Mouse (Mus musculus): Measurements from ENCODE around the gene H6pd. TPM values are rescaled to one million over a fixed set of nuclear protein-coding genes. Genes with fewer than 3 reads are reported as not detected.
A peak's percentile ranks its signal among the peaks of the same experiment; 100 is the strongest.

H6pd gene
- polyA plus RNA-seq, 1 experiment from 2014 or later: 11.4 TPM

GRCm38 (mm10) chr4:149998786-149999509, 9.9 kb downstream of the H6pd start:
- H3K4me3 ChIP-seq (ENCODE audit: low read length): no peak overlapping the region
- no peak overlapping the region for H3K4me2 ChIP-seq (ENCODE audit: low read depth, low read length)
- 79% methylated on average over 14 of the region's 14 CpGs for WGBS
- H3K9me3 ChIP-seq (replicated peaks; ENCODE audit: control insufficient read depth, low read length): no peaks in the 10 kb centered on the region
- no peak overlapping the region for H3K9ac ChIP-seq (ENCODE audit: low read length)
- no peak for ATAC-seq (replicated peaks; ENCODE audit: extremely low read depth, insufficient read depth, low FRiP score)
- no peaks in the 10 kb centered on the region for H3K27me3 ChIP-seq (ENCODE audit: control insufficient read depth, insufficient read depth, low read length)
- H3K27ac ChIP-seq (ENCODE audit: low read length): no peak overlapping the region
- peaks cover 51% of the 10 kb centered on the region for H3K4me1 ChIP-seq (ENCODE audit: control insufficient read depth, insufficient read depth, low read length)
- H3K36me3 ChIP-seq (ENCODE audit: control insufficient read depth, insufficient read depth): 0 out of 2 replicates have a peak, but pooled peaks cover 2% of the 10 kb centered on the region

- Histone ChIP-seq H3K4me2 (ENCODE audit: low read depth, low read length) (no peak overlapping the region), H3K4me1 (ENCODE audit: control insufficient read depth, insufficient read depth, low read length) (peaks cover 46% of the 10 kb centered on the region), H3K27me3 (ENCODE audit: control insufficient read depth, insufficient read depth, low read length) (no peaks in the 10 kb centered on the region), H3K36me3 (ENCODE audit: control insufficient read depth, insufficient read depth) (0 out of 2 replicates have a peak, but pooled peaks cover 2% of the 10 kb centered on the region), H3K27ac (ENCODE audit: low read length) (no peak overlapping the region), H3K9ac (ENCODE audit: low read length) (no peak overlapping the region), H3K4me3 (ENCODE audit: low read length) (no peak overlapping the region), H3K9me3 (replicated peaks; ENCODE audit: control insufficient read depth, low read length) (no peaks in the 10 kb centered on the region)
- no peak for ATAC-seq (replicated peaks; ENCODE audit: extremely low read depth, insufficient read depth, low FRiP score)
- 63% methylated on average over 10 of the region's 10 CpGs for WGBS
These were observed 10.8 kb downstream of the H6pd start for GRCm38 (mm10) chr4:149997999-149998398.

GRCm38 (mm10) chr4:149996440-149996839, 12.4 kb downstream of the H6pd start:
- Histone ChIP-seq H3K4me2 (ENCODE audit: low read depth, low read length) (no peak overlapping the region), H3K4me3 (ENCODE audit: low read length) (no peak overlapping the region), H3K36me3 (ENCODE audit: control insufficient read depth, insufficient read depth) (0 out of 2 replicates have a peak, but pooled peaks cover 2% of the 10 kb centered on the region), H3K9ac (ENCODE audit: low read length) (peak overlapping the region; percentile 7; the same call in 1 of the 2 replicates), H3K4me1 (ENCODE audit: control insufficient read depth, insufficient read depth, low read length) (peaks cover 31% of the 10 kb centered on the region), H3K27ac (ENCODE audit: low read length) (no peak overlapping the region), H3K9me3 (replicated peaks; ENCODE audit: control insufficient read depth, low read length) (no peaks in the 10 kb centered on the region), H3K27me3 (ENCODE audit: control insufficient read depth, insufficient read depth, low read length) (no peaks in the 10 kb centered on the region)
- WGBS: 65% methylated on average over 7 of the region's 7 CpGs
- no peak for ATAC-seq (replicated peaks; ENCODE audit: extremely low read depth, insufficient read depth, low FRiP score)

GRCm38 (mm10) chr4:149995911-149996310, 12.9 kb downstream of the H6pd start:
- 0 out of 2 replicates have a peak, but pooled peaks cover 2% of the 10 kb centered on the region for H3K36me3 ChIP-seq (ENCODE audit: control insufficient read depth, insufficient read depth)
- WGBS: 86% methylated on average over 7 of the region's 7 CpGs
- no peak for ATAC-seq (replicated peaks; ENCODE audit: extremely low read depth, insufficient read depth, low FRiP score)
- no peak overlapping the region for H3K4me2 ChIP-seq (ENCODE audit: low read depth, low read length)
- no peak overlapping the region for H3K4me3 ChIP-seq (ENCODE audit: low read length)
- H3K27me3 ChIP-seq (ENCODE audit: control insufficient read depth, insufficient read depth, low read length): no peaks in the 10 kb centered on the region
- H3K4me1 ChIP-seq (ENCODE audit: control insufficient read depth, insufficient read depth, low read length): peaks cover 31% of the 10 kb centered on the region
- H3K9ac ChIP-seq (ENCODE audit: low read length): no peak overlapping the region
- 0 out of 2 replicates have a peak overlapping the region, but pooled peaks have one; percentile 6 for H3K27ac ChIP-seq (ENCODE audit: low read length)
- H3K9me3 ChIP-seq (replicated peaks; ENCODE audit: control insufficient read depth, low read length): no peaks in the 10 kb centered on the region

GRCm38 (mm10) chr4:149994218-149994617, 14.6 kb downstream of the H6pd start:
- Histone ChIP-seq H3K4me2 (ENCODE audit: low read depth, low read length) (no peak overlapping the region), H3K4me3 (ENCODE audit: low read length) (no peak overlapping the region), H3K27me3 (ENCODE audit: control insufficient read depth, insufficient read depth, low read length) (no peaks in the 10 kb centered on the region), H3K4me1 (ENCODE audit: control insufficient read depth, insufficient read depth, low read length) (peaks cover 32% of the 10 kb centered on the region), H3K27ac (ENCODE audit: low read length) (no peak overlapping the region), H3K9ac (ENCODE audit: low read length) (no peak overlapping the region), H3K36me3 (ENCODE audit: control insufficient read depth, insufficient read depth) (0 out of 2 replicates have a peak, but pooled peaks cover 2% of the 10 kb centered on the region), H3K9me3 (replicated peaks; ENCODE audit: control insufficient read depth, low read length) (no peaks in the 10 kb centered on the region)
- WGBS: 90% methylated on average over 10 of the region's 10 CpGs
- ATAC-seq (replicated peaks; ENCODE audit: extremely low read depth, insufficient read depth, low FRiP score): no peak

- Histone ChIP-seq H3K9ac (ENCODE audit: low read length) (no peak overlapping the region), H3K4me2 (ENCODE audit: low read depth, low read length) (no peak overlapping the region), H3K27ac (ENCODE audit: low read length) (no peak overlapping the region), H3K27me3 (ENCODE audit: control insufficient read depth, insufficient read depth, low read length) (no peaks in the 10 kb centered on the region), H3K9me3 (replicated peaks; ENCODE audit: control insufficient read depth, low read length) (no peaks in the 10 kb centered on the region), H3K4me3 (ENCODE audit: low read length) (no peak overlapping the region), H3K4me1 (ENCODE audit: control insufficient read depth, insufficient read depth, low read length) (peaks cover 40% of the 10 kb centered on the region), H3K36me3 (ENCODE audit: control insufficient read depth, insufficient read depth) (0 out of 2 replicates have a peak, but pooled peaks cover 2% of the 10 kb centered on the region)
- WGBS: 86% methylated on average over 8 of the region's 8 CpGs
- ATAC-seq (replicated peaks; ENCODE audit: extremely low read depth, insufficient read depth, low FRiP score): no peak
These were observed 16.2 kb downstream of the H6pd start for GRCm38 (mm10) chr4:149992670-149993032.

- Histone ChIP-seq H3K9ac (ENCODE audit: low read length) (no peak overlapping the region), H3K27ac (ENCODE audit: low read length) (no peak overlapping the region; the same call in 1 of the 2 replicates), H3K4me1 (ENCODE audit: control insufficient read depth, insufficient read depth, low read length) (peaks cover 40% of the 10 kb centered on the region), H3K36me3 (ENCODE audit: control insufficient read depth, insufficient read depth) (0 out of 2 replicates have a peak, but pooled peaks cover 2% of the 10 kb centered on the region), H3K4me3 (ENCODE audit: low read length) (no peak overlapping the region), H3K27me3 (ENCODE audit: control insufficient read depth, insufficient read depth, low read length) (no peaks in the 10 kb centered on the region), H3K4me2 (ENCODE audit: low read depth, low read length) (no peak overlapping the region), H3K9me3 (replicated peaks; ENCODE audit: control insufficient read depth, low read length) (no peaks in the 10 kb centered on the region)
- no peak for ATAC-seq (replicated peaks; ENCODE audit: extremely low read depth, insufficient read depth, low FRiP score)
- WGBS: 86% methylated on average over 13 of the region's 13 CpGs
These were observed 16.8 kb downstream of the H6pd start for GRCm38 (mm10) chr4:149991755-149992669.

GRCm38 (mm10) chr4:149990954-149991633, 17.7 kb downstream of the H6pd start:
- Histone ChIP-seq H3K36me3 (ENCODE audit: control insufficient read depth, insufficient read depth) (0 out of 2 replicates have a peak, but pooled peaks cover 2% of the 10 kb centered on the region), H3K27me3 (ENCODE audit: control insufficient read depth, insufficient read depth, low read length) (no peaks in the 10 kb centered on the region), H3K4me3 (ENCODE audit: low read length) (no peak overlapping the region), H3K27ac (ENCODE audit: low read length) (peak overlapping the region; percentile 65; the same call in 1 of the 2 replicates), H3K4me2 (ENCODE audit: low read depth, low read length) (no peak overlapping the region), H3K4me1 (ENCODE audit: control insufficient read depth, insufficient read depth, low read length) (peaks cover 32% of the 10 kb centered on the region), H3K9ac (ENCODE audit: low read length) (peak overlapping the region; percentile 54), H3K9me3 (replicated peaks; ENCODE audit: control insufficient read depth, low read length) (no peaks in the 10 kb centered on the region)
- peak; percentile 26; the same call in 1 of the 2 replicates for ATAC-seq (replicated peaks; ENCODE audit: extremely low read depth, insufficient read depth, low FRiP score)
- WGBS: 40% methylated on average over 9 of the region's 9 CpGs
